Mouse (Mus musculus): ENCODE measurements around the gene Atp6v0e2.

DNA sequence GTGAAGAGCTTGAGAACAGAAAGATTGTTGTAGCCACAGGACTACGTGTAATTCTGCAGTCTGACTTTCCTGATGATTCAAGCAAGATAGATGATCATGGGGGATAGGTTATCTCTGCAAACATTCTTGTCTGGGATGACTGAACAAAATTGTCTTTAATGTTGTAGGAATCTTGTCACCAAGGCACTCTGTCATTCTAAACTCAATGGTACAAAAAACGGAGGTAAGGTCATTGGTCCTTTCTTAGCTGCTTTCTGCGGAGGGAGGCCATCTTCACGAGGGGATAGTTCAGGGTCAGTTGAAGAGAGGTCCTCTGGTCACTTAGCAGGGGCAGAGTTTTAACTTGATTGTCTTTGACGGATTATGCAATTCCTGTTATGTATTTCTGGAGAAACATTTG, 41.3 kb downstream of the Atp6v0e2 start:
- TF ChIP-seq CTCF (IDR thresholded peaks at IDR 0.05; ENCODE audit: low read depth) (no peak), EP300 (IDR thresholded peaks at IDR 0.05; ENCODE audit: low read depth) (no peak)
